Mouse (Mus musculus) lung, postnatal 0 days (tissue): ENCODE measurements around the gene 9930022D16Rik.

Experiments
- CTCF ChIP-seq: IDR thresholded peaks from 2 replicates; pipeline ENCODE4 v1.5.1; 2016; ENCODE audit warnings: antibody characterized with exemption, mild to moderate bottlenecking
- EP300 ChIP-seq: IDR thresholded peaks from 2 replicates; pipeline ENCODE4 v1.6.1; 2016; ENCODE audit warnings: antibody characterized with exemption, mild to moderate bottlenecking, control low read depth

- TF ChIP-seq CTCF (no peak), EP300 (no peak)
These were observed 5.7 kb downstream of the 9930022D16Rik start for GRCm38 (mm10) chr11:109419461-109419860.
